Mouse (Mus musculus) urinary bladder, postnatal 14 days (tissue): Measurements from ENCODE around the gene Clcn3.
"Not testable (repeated sequence)": the region's sequence is repeated elsewhere in the genome, so short reads cannot be mapped to it uniquely, and the experiment has no call there.

ENCODE experiments used
- DNase-seq: peaks from one replicate; pipeline ENCODE4 v3.0.0; 2021; ENCODE audit warnings: low spot score

Gene Clcn3

GRCm38 (mm10) chr8:60982701-60983687 is at the start of gene Clcn3:
TSS of gene Clcn3 (minus strand) at chr8:60983300.
- DNase-seq = peak; percentile 99

GRCm38 (mm10) chr8:60996468-60996867 is 13.4 kb upstream of the Clcn3 start:
- DNase-seq = no peak

GRCm38 (mm10) chr8:60993639-60993986 is 10.5 kb upstream of the Clcn3 start:
- no peak for DNase-seq

GRCm38 (mm10) chr8:60992910-60993638 is 10.0 kb upstream of the Clcn3 start, which contains the start of gene Nek1:
TSS of gene Nek1 (plus strand) at chr8:60993195.
- peak; percentile 98 for DNase-seq

GRCm38 (mm10) chr8:60992561-60992909 is 9.4 kb upstream of the Clcn3 start:
- peak; percentile 83 for DNase-seq

GRCm38 (mm10) chr8:60984260-60985010 is 1.3 kb upstream of the Clcn3 start:
- not testable (repeated sequence) for DNase-seq

- DNase-seq = peak; percentile 82
These were observed 584 bp upstream of the Clcn3 start for GRCm38 (mm10) chr8:60983688-60984079.

GRCm38 (mm10) chr8:60981388-60981787 is 1.7 kb downstream of the Clcn3 start:
- no peak for DNase-seq

GRCm38 (mm10) chr8:60978496-60978895 is 4.6 kb downstream of the Clcn3 start:
- DNase-seq = no peak

- no peak for DNase-seq
These were observed 6.3 kb downstream of the Clcn3 start for GRCm38 (mm10) chr8:60976818-60977217.

GRCm38 (mm10) chr8:60974837-60975236 is 8.3 kb downstream of the Clcn3 start:
- DNase-seq = no peak

GRCm38 (mm10) chr8:60973448-60973847 is 9.7 kb downstream of the Clcn3 start:
- DNase-seq = no peak

GRCm38 (mm10) chr8:60971808-60972207 is 11.3 kb downstream of the Clcn3 start:
- peak; percentile 24 for DNase-seq

GRCm38 (mm10) chr8:60969091-60969490 is 14.0 kb downstream of the Clcn3 start:
- no peak for DNase-seq

GRCm38 (mm10) chr8:60965741-60966140 is 17.4 kb downstream of the Clcn3 start:
- no peak for DNase-seq

GRCm38 (mm10) chr8:60965306-60965705 is 17.8 kb downstream of the Clcn3 start:
- no peak for DNase-seq

- no peak for DNase-seq
These were observed 18.6 kb downstream of the Clcn3 start for GRCm38 (mm10) chr8:60964518-60964917.

- DNase-seq = no peak
These were observed 19.2 kb downstream of the Clcn3 start for GRCm38 (mm10) chr8:60963931-60964330.

GRCm38 (mm10) chr8:60962763-60963162 is 20.3 kb downstream of the Clcn3 start:
- no peak for DNase-seq

- DNase-seq = no peak
These were observed 26.3 kb downstream of the Clcn3 start for GRCm38 (mm10) chr8:60956847-60957246.

GRCm38 (mm10) chr8:60954281-60955014 is 28.7 kb downstream of the Clcn3 start:
- peak; percentile 82 for DNase-seq

GRCm38 (mm10) chr8:60952803-60953202 is 30.3 kb downstream of the Clcn3 start:
- DNase-seq = no peak
